Comparison of ENCODE assay signal across 27 mouse cellular contexts in genomic region chr7:35878164-35878563, GRCm38 (mm10).
DNase-seq lines count a peak whose midpoint lies in the region; ATAC-seq and TF ChIP-seq lines count a peak whose summit lies in the region.
"Had no signal": no experiment of that assay in that cellular context is flagged by ENCODE, and none has a peak within 500 bp of the region (broad histone marks: within the 10 kb centered on the region; RNA-seq: fewer than 3 reads in every experiment).

No protein-coding gene starts in this region.

- no peak for TF ChIP-seq CTCF in forebrain, postnatal 0 days (IDR thresholded peaks at IDR 0.05; ENCODE audit: low read depth)
- no peak for TF ChIP-seq CTCF in heart, adult 2 months (IDR thresholded peaks at IDR 0.05)

- peak; percentile 79 for ATAC-seq in forebrain, postnatal 0 days
- no peak for ATAC-seq in forebrain, embryonic 13.5 days
- ATAC-seq: CD4-positive, CD25-positive, alpha-beta regulatory T cell, adult 4 months; hindbrain, embryonic 16.5 days; intestine, embryonic 16.5 days; midbrain, embryonic 13.5 days had no signal

- TF ChIP-seq POLR2A in heart, adult 2 months (IDR thresholded peaks at IDR 0.05; ENCODE audit: insufficient read depth, low read depth, low read length), result no peak

- DNase-seq in forebrain, postnatal 0 days, result peak; percentile 69
- DNase-seq in left cerebral cortex, postnatal 25 days (ENCODE audit: low spot score in 2 of 2), result peak; percentile 20 to 85
- no peak for DNase-seq in left cerebral cortex, adult 11 months (ENCODE audit: low spot score)
- peak; percentile 24 to 40 for DNase-seq in frontal cortex, postnatal 14 days (ENCODE audit: low spot score in 2 of 2)
- DNase-seq in cerebellum, postnatal 4 days (ENCODE audit: low spot score in 2 of 2), result no peak
- DNase-seq in heart, adult 2 months, result no peak
- DNase-seq: adrenal gland, postnatal 14 days; cerebellum, adult 11 months; cerebellum, adult 9-11 months; heart, postnatal 10 days; kidney, postnatal 36 days; liver; lung, postnatal 36 days had no signal

- H3K9ac ChIP-seq in forebrain, postnatal 0 days, result no peak overlapping the region
- H3K9ac ChIP-seq in forebrain, embryonic 13.5 days, result no peak overlapping the region
- no peak overlapping the region for H3K9ac ChIP-seq in heart, adult 2 months (ENCODE audit: low read depth, low read length)
- H3K9ac ChIP-seq: heart, embryonic 12.5 days; liver, embryonic 15.5 days; lung, embryonic 15.5 days; midbrain, embryonic 13.5 days had no signal

- intact Hi-C loops in left cerebral cortex, postnatal 25 days (cut with DNase I), result no loop called here
- intact Hi-C loops in heart, adult 2 months (cut with DNase I), result no loop called here

- no peaks in the 10 kb centered on the region for H3K79me2 ChIP-seq in heart, adult 2 months (replicated peaks; ENCODE audit: control insufficient read depth, insufficient read depth, low read length)

- H3K27ac ChIP-seq in forebrain, postnatal 0 days (ENCODE audit: low read depth, low read length), result 0 out of 2 replicates have a peak overlapping the region, but pooled peaks have one; percentile 16
- no peak overlapping the region for H3K27ac ChIP-seq in forebrain, embryonic 13.5 days
- no peak overlapping the region for H3K27ac ChIP-seq in heart, adult 2 months
- H3K27ac ChIP-seq: embryonic facial prominence, embryonic 10.5 days; forebrain, embryonic 10.5 days; hindbrain, embryonic 10.5 days; limb, embryonic 10.5 days; liver, embryonic 15.5 days; lung, embryonic 15.5 days; midbrain, embryonic 13.5 days; stomach, postnatal 0 days had no signal

- no peak overlapping the region for H3K4me3 ChIP-seq in forebrain, postnatal 0 days (ENCODE audit: low read depth, low read length)
- H3K4me3 ChIP-seq in forebrain, embryonic 13.5 days, result no peak overlapping the region
- H3K4me3 ChIP-seq in heart, adult 2 months, result no peak overlapping the region
- H3K4me3 ChIP-seq: embryonic facial prominence, embryonic 10.5 days; forebrain, embryonic 10.5 days; heart, embryonic 12.5 days; hindbrain, embryonic 10.5 days; limb, embryonic 10.5 days; liver, embryonic 15.5 days; lung, embryonic 15.5 days; megakaryocyte, embryonic 14.5 days; midbrain, embryonic 13.5 days had no signal

- no peaks in the 10 kb centered on the region for H3K9me3 ChIP-seq in forebrain, postnatal 0 days (ENCODE audit: low read length)
- H3K9me3 ChIP-seq in forebrain, embryonic 13.5 days (replicated peaks), result peaks cover 5% of the 10 kb centered on the region; the same call in 1 of the 2 replicates
- H3K9me3 ChIP-seq: limb, embryonic 10.5 days; liver, embryonic 15.5 days; lung, embryonic 15.5 days had no signal

- TF ChIP-seq EP300 in heart, adult 2 months (IDR thresholded peaks at IDR 0.05; ENCODE audit: insufficient read depth, low read depth, low read length), result no peak

- H3K4me1 ChIP-seq in forebrain, postnatal 0 days (ENCODE audit: insufficient read depth), result no peaks in the 10 kb centered on the region
- no peaks in the 10 kb centered on the region for H3K4me1 ChIP-seq in forebrain, embryonic 13.5 days
- H3K4me1 ChIP-seq in heart, adult 2 months (ENCODE audit: control insufficient read depth, insufficient read depth, low read length), result no peaks in the 10 kb centered on the region
- H3K4me1 ChIP-seq: heart, embryonic 12.5 days; limb, embryonic 10.5 days; liver, embryonic 15.5 days; megakaryocyte, embryonic 14.5 days; midbrain, embryonic 13.5 days had no signal

- no peaks in the 10 kb centered on the region for H3K36me3 ChIP-seq in forebrain, postnatal 0 days (ENCODE audit: insufficient read depth)
- no peaks in the 10 kb centered on the region for H3K36me3 ChIP-seq in forebrain, embryonic 13.5 days (ENCODE audit: poor library complexity, severe bottlenecking)
- H3K36me3 ChIP-seq in heart, adult 2 months (ENCODE audit: control insufficient read depth, insufficient read depth, low read length), result no peaks in the 10 kb centered on the region
- H3K36me3 ChIP-seq: embryonic facial prominence, embryonic 10.5 days; forebrain, embryonic 10.5 days; heart, embryonic 12.5 days; hindbrain, embryonic 10.5 days; limb, embryonic 10.5 days; liver, embryonic 15.5 days; lung, embryonic 15.5 days; midbrain, embryonic 13.5 days had no signal

- WGBS in forebrain, postnatal 0 days, result 61% methylated on average over 7 of the region's 7 CpGs
- 82% methylated on average over 7 of the region's 7 CpGs for WGBS in forebrain, embryonic 13.5 days
- 77% methylated on average over 7 of the region's 7 CpGs for WGBS in heart, adult 2 months

- no peaks in the 10 kb centered on the region for H3K27me3 ChIP-seq in forebrain, postnatal 0 days (ENCODE audit: insufficient read depth, low read length)
- no peaks in the 10 kb centered on the region for H3K27me3 ChIP-seq in forebrain, embryonic 13.5 days
- H3K27me3 ChIP-seq in heart, adult 2 months (ENCODE audit: control insufficient read depth, insufficient read depth, low read length), result no peaks in the 10 kb centered on the region
- H3K27me3 ChIP-seq: heart, embryonic 12.5 days; liver, embryonic 15.5 days; lung, embryonic 15.5 days; megakaryocyte, embryonic 14.5 days; midbrain, embryonic 13.5 days had no signal

- H3K4me2 ChIP-seq in forebrain, postnatal 0 days (ENCODE audit: low read depth), result no peak overlapping the region
- no peak overlapping the region for H3K4me2 ChIP-seq in forebrain, embryonic 13.5 days
- H3K4me2 ChIP-seq: heart, embryonic 12.5 days; liver, embryonic 15.5 days; lung, embryonic 15.5 days; midbrain, embryonic 13.5 days had no signal

Comparison
In these comparisons a context has a peak if more than half of its experiments do, and no peak if none do; other contexts are left out.
1. DNase-seq: peak in forebrain, postnatal 0 days (single experiment), left cerebral cortex, postnatal 25 days (2 of 2) and frontal cortex, postnatal 14 days (2 of 2); none in left cerebral cortex, adult 11 months (single experiment), cerebellum, postnatal 4 days (0 of 2) and heart, adult 2 months (0 of 2).